Mouse (Mus musculus): ENCODE results near the gene Slc9a1. TPM values are rescaled to one million over a fixed set of nuclear protein-coding genes. Genes with fewer than 3 reads are reported as not detected.

The Slc9a1 gene
- total and polyA plus RNA-seq, 3 experiments, result 17.0 to 21.5 (median 17.4) TPM

GRCm38 (mm10) chr4:133370298-133371274 is 1.1 kb downstream of the Slc9a1 start:
- peaks cover 5% of the 10 kb centered on the region; the same call in 1 of the 2 replicates for H3K79me2 ChIP-seq (replicated peaks; ENCODE audit: control insufficient read depth, insufficient read depth, low read length)
- DNase-seq, result peak in 1 of 2 experiments; percentile 13
- peaks cover 13% of the 10 kb centered on the region for H3K4me1 ChIP-seq (ENCODE audit: control insufficient read depth, insufficient read depth, low read length)
- intact Hi-C loops (cut with DNase I), result loop anchor here (2.0 kb wide), 1 partner anchor 48 kb away; no protein-coding TSS in a partner anchor
- peak overlapping the region; percentile 97 for H3K27ac ChIP-seq
- no peaks in the 10 kb centered on the region for H3K27me3 ChIP-seq (ENCODE audit: control insufficient read depth, insufficient read depth, low read length)
- WGBS, result 49% methylated on average over 22 of the region's 22 CpGs
- 0 out of 2 replicates have a peak, but pooled peaks cover 3% of the 10 kb centered on the region for H3K36me3 ChIP-seq (ENCODE audit: control insufficient read depth, insufficient read depth, low read length)
- H3K9ac ChIP-seq (ENCODE audit: low read depth, low read length), result peak overlapping the region; percentile 91
- TF ChIP-seq CTCF (IDR thresholded peaks at IDR 0.05) (no peak), POLR2A (IDR thresholded peaks at IDR 0.05; ENCODE audit: insufficient read depth, low read depth, low read length) (no peak), EP300 (IDR thresholded peaks at IDR 0.05; ENCODE audit: insufficient read depth, low read depth, low read length) (no peak)
- H3K4me3 ChIP-seq, result peak overlapping the region; percentile 95

- peak overlapping the region; percentile 95 for H3K4me3 ChIP-seq
- 24% methylated on average over 7 of the region's 7 CpGs for WGBS
- H3K4me1 ChIP-seq (ENCODE audit: control insufficient read depth, insufficient read depth, low read length), result peaks cover 13% of the 10 kb centered on the region
- no peaks in the 10 kb centered on the region for H3K27me3 ChIP-seq (ENCODE audit: control insufficient read depth, insufficient read depth, low read length)
- intact Hi-C loops (cut with DNase I), result loop anchor here (2.0 kb wide), 1 partner anchor 47 kb away; no protein-coding TSS in a partner anchor
- peaks cover 7% of the 10 kb centered on the region; the same call in 1 of the 2 replicates for H3K79me2 ChIP-seq (replicated peaks; ENCODE audit: control insufficient read depth, insufficient read depth, low read length)
- 0 out of 2 replicates have a peak, but pooled peaks cover 3% of the 10 kb centered on the region for H3K36me3 ChIP-seq (ENCODE audit: control insufficient read depth, insufficient read depth, low read length)
- H3K9ac ChIP-seq (ENCODE audit: low read depth, low read length), result peak overlapping the region; percentile 52
- DNase-seq, result peak in 1 of 2 experiments; percentile 39
- TF ChIP-seq EP300 (IDR thresholded peaks at IDR 0.05; ENCODE audit: insufficient read depth, low read depth, low read length) (no peak), POLR2A (IDR thresholded peaks at IDR 0.05; ENCODE audit: insufficient read depth, low read depth, low read length) (no peak), CTCF (IDR thresholded peaks at IDR 0.05) (no peak)
- peak overlapping the region; percentile 69 for H3K27ac ChIP-seq
These were observed 2.2 kb downstream of the Slc9a1 start for GRCm38 (mm10) chr4:133371621-133372277.

- peak in 1 of 2 experiments; percentile 29 for DNase-seq
- peak overlapping the region; percentile 69 for H3K27ac ChIP-seq
- WGBS, result 14% methylated on average over 6 of the region's 6 CpGs
- H3K27me3 ChIP-seq (ENCODE audit: control insufficient read depth, insufficient read depth, low read length), result no peaks in the 10 kb centered on the region
- peak overlapping the region; percentile 95 for H3K4me3 ChIP-seq
- TF ChIP-seq EP300 (IDR thresholded peaks at IDR 0.05; ENCODE audit: insufficient read depth, low read depth, low read length) (no peak), CTCF (IDR thresholded peaks at IDR 0.05) (no peak), POLR2A (IDR thresholded peaks at IDR 0.05; ENCODE audit: insufficient read depth, low read depth, low read length) (no peak)
- H3K9ac ChIP-seq (ENCODE audit: low read depth, low read length), result peak overlapping the region; percentile 52
- H3K36me3 ChIP-seq (ENCODE audit: control insufficient read depth, insufficient read depth, low read length), result 0 out of 2 replicates have a peak, but pooled peaks cover 3% of the 10 kb centered on the region
- H3K79me2 ChIP-seq (replicated peaks; ENCODE audit: control insufficient read depth, insufficient read depth, low read length), result peaks cover 7% of the 10 kb centered on the region; the same call in 1 of the 2 replicates
- H3K4me1 ChIP-seq (ENCODE audit: control insufficient read depth, insufficient read depth, low read length), result peaks cover 13% of the 10 kb centered on the region
- intact Hi-C loops (cut with DNase I), result no loop called here
These were observed 2.8 kb downstream of the Slc9a1 start for GRCm38 (mm10) chr4:133372278-133372665.

- Histone ChIP-seq H3K9ac (ENCODE audit: low read depth, low read length) (no peak overlapping the region), H3K27ac (no peak overlapping the region), H3K27me3 (ENCODE audit: control insufficient read depth, insufficient read depth, low read length) (no peaks in the 10 kb centered on the region), H3K79me2 (replicated peaks; ENCODE audit: control insufficient read depth, insufficient read depth, low read length) (peaks cover 7% of the 10 kb centered on the region; the same call in 1 of the 2 replicates), H3K4me3 (no peak overlapping the region), H3K4me1 (ENCODE audit: control insufficient read depth, insufficient read depth, low read length) (peaks cover 19% of the 10 kb centered on the region), H3K36me3 (ENCODE audit: control insufficient read depth, insufficient read depth, low read length) (peaks cover 3% of the 10 kb centered on the region; the same call in 1 of the 2 replicates)
- peak in 1 of 2 experiments; percentile 18 for DNase-seq
- intact Hi-C loops (cut with DNase I), result no loop called here
- 64% methylated on average over 4 of the region's 4 CpGs for WGBS
- TF ChIP-seq EP300 (IDR thresholded peaks at IDR 0.05; ENCODE audit: insufficient read depth, low read depth, low read length) (no peak), CTCF (IDR thresholded peaks at IDR 0.05) (no peak), POLR2A (IDR thresholded peaks at IDR 0.05; ENCODE audit: insufficient read depth, low read depth, low read length) (no peak)
These were observed 4.5 kb downstream of the Slc9a1 start for GRCm38 (mm10) chr4:133374011-133374410.

- 64% methylated on average over 10 of the region's 10 CpGs for whole genome bisulfite sequencing
- Histone ChIP-seq H3K4me1 (ENCODE audit: control insufficient read depth, insufficient read depth, low read length) (peaks cover 18% of the 10 kb centered on the region), H3K36me3 (ENCODE audit: control insufficient read depth, insufficient read depth, low read length) (peaks cover 3% of the 10 kb centered on the region; the same call in 1 of the 2 replicates), H3K9ac (ENCODE audit: low read depth, low read length) (no peak overlapping the region), H3K27ac (no peak overlapping the region), H3K4me3 (no peak overlapping the region), H3K79me2 (replicated peaks; ENCODE audit: control insufficient read depth, insufficient read depth, low read length) (peaks cover 7% of the 10 kb centered on the region; the same call in 1 of the 2 replicates), H3K27me3 (ENCODE audit: control insufficient read depth, insufficient read depth, low read length) (no peaks in the 10 kb centered on the region)
- DNase-seq, result peak in 1 of 2 experiments; percentile 28
- intact Hi-C loops (cut with DNase I), result no loop called here
- TF ChIP-seq CTCF (IDR thresholded peaks at IDR 0.05) (no peak), POLR2A (IDR thresholded peaks at IDR 0.05; ENCODE audit: insufficient read depth, low read depth, low read length) (no peak), EP300 (IDR thresholded peaks at IDR 0.05; ENCODE audit: insufficient read depth, low read depth, low read length) (no peak)
These were observed 6.5 kb downstream of the Slc9a1 start for GRCm38 (mm10) chr4:133375812-133376577.
